22 mouse cellular contexts compared by ENCODE assay signal in genomic region chr13:91768683-91769651, GRCm38 (mm10). TPM values are rescaled to one million over a fixed set of nuclear protein-coding genes. Genes with fewer than 3 reads are reported as not detected.
"Had no signal": no experiment of that assay in that cellular context is flagged by ENCODE, and none has a peak within 500 bp of the region (broad histone marks: within the 10 kb centered on the region; RNA-seq: fewer than 3 reads in every experiment).

No protein-coding gene starts in this region.

- H3K9me3 ChIP-seq: liver, embryonic 12.5 days; liver, embryonic 15.5 days; lung, embryonic 15.5 days; midbrain, embryonic 12.5 days; neural tube, embryonic 13.5 days had no signal

- ATAC-seq: liver, embryonic 12.5 days; midbrain, embryonic 16.5 days had no signal

- H3K4me3 ChIP-seq: left cerebral cortex, adult 2 months; liver, embryonic 12.5 days; liver, embryonic 15.5 days; lung, embryonic 15.5 days; midbrain, embryonic 12.5 days; myocyte; neural tube, embryonic 13.5 days had no signal

- H3K4me1 ChIP-seq: liver, embryonic 12.5 days; liver, embryonic 15.5 days; lung, embryonic 15.5 days; midbrain, embryonic 12.5 days; neural tube, embryonic 13.5 days had no signal

- DNase-seq: kidney, postnatal 36 days; layer of hippocampus, postnatal 36 days; lung, adult 18-20 months; lung, postnatal 10 days; lung, postnatal 36 days; retina, postnatal 1 day; right cerebral cortex, postnatal 25 days; thymus, adult 18-20 months; thymus, postnatal 36 days had no signal

- H3K36me3 ChIP-seq: liver, embryonic 12.5 days; liver, embryonic 15.5 days; lung, embryonic 15.5 days; midbrain, embryonic 12.5 days; neural tube, embryonic 13.5 days had no signal

- H3K27me3 ChIP-seq: liver, embryonic 12.5 days; liver, embryonic 15.5 days; lung, embryonic 15.5 days; midbrain, embryonic 12.5 days; neural tube, embryonic 13.5 days had no signal

RNA-seq across cellular contexts. Expression of gene Acot12, which starts 27.7 kb away (rescaled TPM):
- total RNA-seq: monocyte, adult 5-6 weeks; neutrophil, adult 5-6 weeks had no signal
- polyA plus RNA-seq: limb, embryonic 11.5 days; lung, embryonic 15.5 days; midbrain, embryonic 12.5 days; neural tube, embryonic 13.5 days; spleen, adult 2 months; urinary bladder, adult 2 months had no signal
